ENCODE assay signal across 9 mouse cellular contexts in genomic region chr6:115267916-115268315, GRCm38 (mm10). TPM values are rescaled to one million over a fixed set of nuclear protein-coding genes. Genes with fewer than 3 reads are reported as not detected.
DNase-seq lines count a peak whose midpoint lies in the region; ATAC-seq and TF ChIP-seq lines count a peak whose summit lies in the region.
"Had no signal": no experiment of that assay in that cellular context is flagged by ENCODE, and none has a peak within 500 bp of the region (broad histone marks: within the 10 kb centered on the region; RNA-seq: fewer than 3 reads in every experiment).

No protein-coding gene starts in this region.

- H3K27ac ChIP-seq in forebrain, embryonic 14.5 days (ENCODE audit: low read depth, low read length), result no peak overlapping the region
- H3K27ac ChIP-seq: limb, embryonic 15.5 days had no signal

- no peak overlapping the region for H3K4me3 ChIP-seq in G1E (ENCODE audit: low read depth, low read length)
- H3K4me3 ChIP-seq in forebrain, embryonic 14.5 days (ENCODE audit: low read depth, low read length), result no peak overlapping the region
- H3K4me3 ChIP-seq: limb, embryonic 15.5 days had no signal

- H3K9ac ChIP-seq in forebrain, embryonic 14.5 days (ENCODE audit: low read length), result no peak overlapping the region
- H3K9ac ChIP-seq: limb, embryonic 15.5 days had no signal

- no peaks in the 10 kb centered on the region for H3K9me3 ChIP-seq in G1E (replicated peaks)
- no peaks in the 10 kb centered on the region for H3K9me3 ChIP-seq in forebrain, embryonic 14.5 days (replicated peaks; ENCODE audit: control insufficient read depth, low read length)
- H3K9me3 ChIP-seq: limb, embryonic 15.5 days had no signal

- 57% methylated on average over 2 of the region's 2 CpGs for WGBS in forebrain, embryonic 14.5 days

- no peaks in the 10 kb centered on the region for H3K36me3 ChIP-seq in G1E (replicated peaks)
- H3K36me3 ChIP-seq in forebrain, embryonic 14.5 days (ENCODE audit: control insufficient read depth, insufficient read depth, low read length), result peaks cover 3% of the 10 kb centered on the region; the same call in 1 of the 2 replicates
- H3K36me3 ChIP-seq: limb, embryonic 15.5 days had no signal

- ATAC-seq in G1E (ENCODE audit: extremely low read depth, insufficient number of reproducible peaks, low FRiP score, poor library complexity, severe bottlenecking), result peak; percentile 45; the same call in 1 of the 2 replicates
- peak; percentile 79 for ATAC-seq in forebrain, embryonic 14.5 days
- ATAC-seq in erythroblast, adult 5-6 weeks (replicated peaks; ENCODE audit: low FRiP score, poor library complexity, severe bottlenecking), result no peak

- TF ChIP-seq CTCF in G1E (IDR thresholded peaks at IDR 0.05; ENCODE audit: low read depth, low read length), result no peak

- peak; percentile 4 for DNase-seq in G1E (ENCODE audit: low spot score)
- DNase-seq in c-Kit-positive CD71-negative TER-119-negative erythroid progenitor cells, embryonic 14.5 days (ENCODE audit: low read depth), result peak; percentile 18
- peak; percentile 83 for DNase-seq in forebrain, embryonic 14.5 days (ENCODE audit: low spot score)
- DNase-seq in heart, postnatal 36 days, result peak; percentile 79 to 82
- peak; percentile 76 for DNase-seq in layer of hippocampus, adult 11-12 months (ENCODE audit: low spot score)
- DNase-seq in lung, postnatal 10 days, result peak; percentile 86
- DNase-seq in retina, postnatal 1 day, result peak; percentile 77

- H3K27me3 ChIP-seq in G1E (ENCODE audit: insufficient read depth, low read length), result 0 out of 2 replicates have a peak, but pooled peaks cover 8% of the 10 kb centered on the region
- H3K27me3 ChIP-seq in forebrain, embryonic 14.5 days (replicated peaks; ENCODE audit: control insufficient read depth, insufficient read depth, low read length), result no peaks in the 10 kb centered on the region
- H3K27me3 ChIP-seq: limb, embryonic 15.5 days had no signal

- intact Hi-C loops in heart, postnatal 36 days (cut with DNase I), result loop anchor here (1.0 to 5.0 kb wide), 5 partner anchors 41 to 339 kb away; partner anchors contain the start of gene Gm17482

- no peaks in the 10 kb centered on the region for H3K4me1 ChIP-seq in G1E (ENCODE audit: insufficient read depth, low read depth, low read length)
- no peaks in the 10 kb centered on the region for H3K4me1 ChIP-seq in forebrain, embryonic 14.5 days (ENCODE audit: control insufficient read depth, insufficient read depth, low read length)

- no peak overlapping the region for H3K4me2 ChIP-seq in forebrain, embryonic 14.5 days (ENCODE audit: low read length)
- H3K4me2 ChIP-seq: limb, embryonic 15.5 days had no signal

RNA-seq across cellular contexts. Expression of gene Timp4, which starts 15.9 kb away (rescaled TPM):
- not detected in 2 replicates for total RNA-seq in G1E (2014; fragmentation: Nextera tagmentation)
- 0.06 and 0.11 TPM in 2 replicates for total RNA-seq in G1E (2017)
- polyA plus RNA-seq in G1E (2012), result not detected in 2 replicates
- 1.5 and 2.0 TPM in 2 replicates for polyA plus RNA-seq in forebrain, embryonic 14.5 days (2014; fragmentation: Nextera tagmentation; extraction: Ambion mirVana)
- total RNA-seq in heart, postnatal 36 days (2021), result 10 to 100 TPM; 28.0 to 54.6 TPM
- 0.38 TPM in 1 of 2 replicates, not detected in the other for total RNA-seq in erythroblast, adult 5-6 weeks (2015; ENCODE audit: low replicate concordance)
- total RNA-seq in erythroblast, adult 5-6 weeks (2017; ENCODE audit: low replicate concordance), result not detected in 2 replicates

RNA-seq across cellular contexts. Expression of gene Gm17482, which starts 40.8 kb away (rescaled TPM):
- total RNA-seq in G1E (2014; fragmentation: Nextera tagmentation), result not detected in 2 replicates
- not detected in 2 replicates for total RNA-seq in G1E (2017)
- not detected in 2 replicates for polyA plus RNA-seq in G1E (2012)
- not detected in 2 replicates for polyA plus RNA-seq in forebrain, embryonic 14.5 days (2014; fragmentation: Nextera tagmentation; extraction: Ambion mirVana)
- not detected for total RNA-seq in heart, postnatal 36 days (2021)
- total RNA-seq in erythroblast, adult 5-6 weeks (2015; ENCODE audit: low replicate concordance), result not detected in 2 replicates
- total RNA-seq in erythroblast, adult 5-6 weeks (2017; ENCODE audit: low replicate concordance), result not detected in 2 replicates
- polyA plus RNA-seq: limb, embryonic 15.5 days had no signal

Comparison
In these comparisons a context has a peak if more than half of its experiments do, and no peak if none do; other contexts are left out.
1. DNase-seq: peak in every context shown above with its lines; median percentile 86 in lung, postnatal 10 days; 83 in forebrain, embryonic 14.5 days; 80 in heart, postnatal 36 days; 77 in retina, postnatal 1 day; 76 in layer of hippocampus, adult 11-12 months; 18 in c-Kit-positive CD71-negative TER-119-negative erythroid progenitor cells, embryonic 14.5 days; 4 in G1E.
2. RNA of gene Timp4, which starts 15.9 kb away (total RNA-seq): 28.0 to 54.6 TPM in heart, postnatal 36 days; 0.38 TPM in erythroblast, adult 5-6 weeks and 0.06 to 0.11 TPM in G1E; every median in the first group is over 10 times any median in the second.